Mouse (Mus musculus): ENCODE data around the gene Trabd2b.

Trabd2b gene

GRCm38 (mm10) chr4:114442661-114443060 lies 36.1 kb downstream of the Trabd2b start:
- DNase-seq (ENCODE audit: low read depth, low spot score): no peak

GRCm38 (mm10) chr4:114448393-114449052 lies 42.0 kb downstream of the Trabd2b start:
- no peak for DNase-seq (ENCODE audit: low read depth, low spot score)

- no peak for DNase-seq (ENCODE audit: low read depth, low spot score)
Observed at GRCm38 (mm10) chr4:114453101-114453500, 46.6 kb downstream of the Trabd2b start.

- no peak for DNase-seq (ENCODE audit: low read depth, low spot score)
Observed at GRCm38 (mm10) chr4:114454016-114454415, 47.5 kb downstream of the Trabd2b start.

- no peak for DNase-seq (ENCODE audit: low read depth, low spot score)
Observed at GRCm38 (mm10) chr4:114454495-114455186, 48.1 kb downstream of the Trabd2b start.

GRCm38 (mm10) chr4:114457111-114457510 lies 50.6 kb downstream of the Trabd2b start:
- DNase-seq (ENCODE audit: low read depth, low spot score): no peak

GRCm38 (mm10) chr4:114459591-114459990 lies 53.1 kb downstream of the Trabd2b start:
- DNase-seq (ENCODE audit: low read depth, low spot score): no peak

GRCm38 (mm10) chr4:114460401-114460800 lies 53.9 kb downstream of the Trabd2b start:
- no peak for DNase-seq (ENCODE audit: low read depth, low spot score)

- no peak for DNase-seq (ENCODE audit: low read depth, low spot score)
Observed at GRCm38 (mm10) chr4:114461093-114461492, 54.6 kb downstream of the Trabd2b start.

GRCm38 (mm10) chr4:114465641-114466040 lies 59.1 kb downstream of the Trabd2b start:
- no peak for DNase-seq (ENCODE audit: low read depth, low spot score)

- no peak for DNase-seq (ENCODE audit: low read depth, low spot score)
Observed at GRCm38 (mm10) chr4:114467371-114468094, 61.0 kb downstream of the Trabd2b start.

GRCm38 (mm10) chr4:114468095-114468429 lies 61.5 kb downstream of the Trabd2b start:
- DNase-seq (ENCODE audit: low read depth, low spot score): no peak

- no peak for DNase-seq (ENCODE audit: low read depth, low spot score)
Observed at GRCm38 (mm10) chr4:114469881-114470280, 63.4 kb downstream of the Trabd2b start.

GRCm38 (mm10) chr4:114472143-114472542 lies 65.6 kb downstream of the Trabd2b start:
- DNase-seq (ENCODE audit: low read depth, low spot score): no peak

- no peak for DNase-seq (ENCODE audit: low read depth, low spot score)
Observed at GRCm38 (mm10) chr4:114476316-114476715, 69.8 kb downstream of the Trabd2b start.

- DNase-seq (ENCODE audit: low read depth, low spot score): no peak
Observed at GRCm38 (mm10) chr4:114477082-114477771, 70.7 kb downstream of the Trabd2b start.

GRCm38 (mm10) chr4:114481518-114481917 lies 75.0 kb downstream of the Trabd2b start:
- no peak for DNase-seq (ENCODE audit: low read depth, low spot score)

GRCm38 (mm10) chr4:114484173-114484572 lies 77.6 kb downstream of the Trabd2b start:
- DNase-seq (ENCODE audit: low read depth, low spot score): no peak

GRCm38 (mm10) chr4:114485996-114486395 lies 79.5 kb downstream of the Trabd2b start:
- DNase-seq (ENCODE audit: low read depth, low spot score): no peak

GRCm38 (mm10) chr4:114486885-114487531 lies 80.5 kb downstream of the Trabd2b start:
- no peak for DNase-seq (ENCODE audit: low read depth, low spot score)

- DNase-seq (ENCODE audit: low read depth, low spot score): no peak
Observed at GRCm38 (mm10) chr4:114487701-114488100, 81.2 kb downstream of the Trabd2b start.

GRCm38 (mm10) chr4:114492157-114492556 lies 85.6 kb downstream of the Trabd2b start:
- DNase-seq (ENCODE audit: low read depth, low spot score): no peak
